Mouse (Mus musculus) adrenal gland, postnatal 10 days (tissue): ENCODE data around the gene Tia1. TPM values are rescaled to one million over a fixed set of nuclear protein-coding genes. Genes with fewer than 3 reads are reported as not detected.

Source experiments
- DNase-seq: peaks from one replicate; pipeline ENCODE4 v3.0.0; 2021; ENCODE audit warnings: mixed read lengths
- total RNA-seq, 2 experiments: library from RNA; stranded (reverse); gene quantifications; 2 replicates each; pipeline ENCODE4 v1.2.3; 2021

Gene Tia1
- total RNA-seq, 2 experiments from 2014 or later, result 43.8 to 86.4 TPM

DNA sequence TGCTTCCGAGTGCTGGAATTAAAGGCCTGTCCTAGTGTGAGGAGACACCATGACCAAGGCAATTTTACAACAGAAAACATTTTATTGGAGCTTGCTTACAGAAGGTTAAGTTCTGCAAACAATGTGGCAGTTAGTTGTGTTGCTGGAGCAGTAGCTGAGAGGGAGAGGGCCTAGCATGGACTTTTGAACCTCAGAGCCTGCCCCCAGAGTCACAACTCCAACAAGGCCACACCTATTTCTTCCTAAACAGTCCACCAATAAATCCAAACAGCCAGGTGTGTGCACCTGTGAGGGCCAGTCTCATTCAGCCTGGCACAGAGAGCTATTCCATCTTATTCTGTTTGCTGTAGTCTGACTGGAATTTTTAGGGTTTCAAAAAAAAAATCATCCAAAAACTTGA lies 29.7 kb downstream of the Tia1 start:
- DNase-seq, result no peak

DNA sequence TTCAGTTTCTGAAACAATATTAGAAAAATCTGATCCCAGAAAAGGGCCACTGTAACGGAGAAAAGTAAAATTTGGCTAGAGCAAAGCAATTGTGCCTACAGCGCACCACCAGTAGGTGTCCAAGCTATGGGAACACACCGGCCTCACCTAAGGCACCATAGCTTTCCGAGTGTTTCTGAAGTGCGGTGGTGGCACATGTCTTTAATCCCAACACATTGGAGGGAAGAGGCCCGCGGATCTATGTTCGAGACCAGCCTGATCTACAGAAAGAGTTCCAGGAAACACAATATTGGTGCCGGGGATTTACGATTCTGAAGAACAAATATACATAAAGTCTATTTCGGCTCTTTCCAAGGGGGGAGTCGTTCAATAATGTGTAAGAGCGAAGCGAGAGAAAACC lies 33.7 kb downstream of the Tia1 start:
- peak; percentile 63 for DNase-seq

DNA sequence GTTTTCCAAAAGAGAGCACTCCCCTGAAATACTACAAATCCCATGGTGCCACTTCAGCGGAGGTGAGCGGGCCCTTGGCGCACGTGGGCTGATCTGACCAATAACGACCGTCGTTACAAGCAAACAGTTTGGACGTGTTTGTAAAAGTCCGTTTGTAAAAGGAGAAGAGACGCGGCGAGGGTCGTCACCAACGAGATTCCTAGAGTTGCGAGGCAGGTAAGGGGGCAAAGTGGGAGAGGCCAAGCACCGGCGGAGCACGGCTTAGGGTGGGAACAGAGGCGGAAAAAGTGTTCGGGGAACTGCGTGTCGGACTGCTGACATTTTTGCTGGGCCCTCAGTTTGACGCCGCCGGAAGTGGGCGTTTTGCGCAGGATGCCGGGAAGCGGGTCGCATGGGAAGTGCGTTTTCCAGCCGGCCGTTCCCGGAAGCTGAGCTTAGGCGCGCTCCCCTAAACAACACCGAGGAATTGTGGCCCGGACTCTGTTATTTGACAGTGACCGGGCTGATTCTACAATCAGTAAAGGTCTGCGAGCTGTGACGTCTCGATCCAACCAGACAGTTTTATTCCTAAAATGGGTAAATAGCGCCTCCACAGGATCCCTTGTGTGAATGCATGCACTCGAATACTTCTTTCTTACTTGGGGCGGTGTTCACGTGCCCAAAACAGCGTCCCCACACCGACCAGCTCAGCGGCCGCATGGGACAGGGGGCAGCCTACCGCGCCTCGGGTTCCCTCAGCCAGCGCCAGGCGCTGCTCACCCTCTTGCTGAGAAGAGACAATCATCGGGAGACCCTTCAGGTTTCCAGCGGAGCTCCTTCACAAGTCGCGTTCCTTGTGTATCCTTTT lies 34.5 kb downstream of the Tia1 start, which contains the start of gene C87436:
Gene C87436, plus strand, starts transcription at position 103 of the 847 bp plus-strand sequence.
- DNase-seq, result peak; percentile 96

DNA sequence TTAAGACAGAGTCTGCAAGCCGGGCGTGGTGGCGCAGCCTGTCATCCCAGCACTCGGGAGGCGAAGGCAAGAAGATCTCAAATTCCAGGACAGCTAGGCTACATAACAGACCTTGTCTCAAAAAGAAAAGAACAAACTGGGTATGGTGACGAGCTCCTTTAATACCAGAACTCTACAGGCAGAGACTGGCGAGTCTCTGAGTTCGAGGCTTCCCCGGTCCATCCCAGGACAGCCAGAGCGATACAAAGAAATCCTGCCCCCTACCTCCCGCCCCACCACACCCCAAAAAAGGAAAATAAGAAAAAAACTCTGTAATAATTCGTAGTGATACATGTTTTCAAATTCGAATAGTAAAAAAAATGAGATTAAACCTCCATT lies 35.1 kb downstream of the Tia1 start:
- DNase-seq, result no peak

DNA sequence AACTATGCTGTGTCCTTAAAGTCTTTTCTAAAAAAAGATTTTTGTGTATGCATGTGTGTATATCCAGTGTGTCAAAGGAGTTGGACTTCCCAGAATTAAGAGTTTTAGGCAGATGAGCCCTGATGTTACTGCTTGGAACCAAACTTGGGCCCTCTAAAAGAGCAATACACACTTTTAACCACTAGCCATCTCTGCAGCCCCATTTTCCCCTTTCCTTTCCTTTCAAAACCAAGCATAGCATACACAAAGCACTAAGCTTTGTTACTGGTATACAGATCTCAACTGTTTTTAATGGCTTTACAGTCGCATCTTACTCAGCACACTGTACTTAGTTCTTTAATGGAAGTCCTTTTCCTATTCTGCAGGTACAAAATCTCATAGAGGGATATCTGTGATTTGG lies 35.5 kb downstream of the Tia1 start:
- no peak for DNase-seq

DNA sequence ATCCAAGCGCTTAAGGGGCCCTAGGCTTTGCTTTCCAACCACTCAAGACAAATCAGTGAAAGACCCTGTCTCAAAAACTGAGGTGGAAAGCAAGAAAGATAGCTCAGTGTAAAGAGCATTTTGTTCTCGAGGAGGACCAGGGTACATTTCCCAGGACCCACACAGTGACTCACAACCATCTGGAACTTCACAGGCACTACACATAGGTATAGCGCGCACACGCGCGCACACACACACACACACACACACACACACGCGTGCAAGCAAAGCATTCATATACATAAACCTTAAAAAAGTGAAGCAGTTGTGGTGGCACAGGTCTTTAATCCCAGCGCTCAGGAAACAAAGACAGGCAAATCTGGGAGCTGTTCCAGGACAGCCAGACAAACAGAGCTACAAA lies 37.6 kb downstream of the Tia1 start:
- no peak for DNase-seq

DNA sequence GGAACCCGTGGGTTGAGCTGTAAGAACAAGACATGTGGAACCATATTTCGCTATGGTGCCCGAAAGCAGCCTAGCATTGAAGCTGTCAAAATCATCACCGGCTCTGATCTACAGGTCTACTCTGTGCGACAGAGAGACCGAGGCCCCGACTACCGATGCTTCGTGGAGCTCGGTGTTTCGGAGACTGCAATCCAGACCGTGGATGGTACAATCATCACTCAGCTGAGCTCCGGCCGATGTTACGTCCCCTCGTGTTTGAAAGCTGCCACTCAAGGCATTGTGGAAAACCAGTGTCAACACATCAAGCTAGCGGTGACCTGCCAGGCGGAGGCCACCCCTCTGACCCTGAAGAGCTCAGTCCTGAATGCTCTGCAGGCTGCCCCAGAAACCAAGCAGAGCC lies 41.5 kb downstream of the Tia1 start:
- no peak for DNase-seq

DNA sequence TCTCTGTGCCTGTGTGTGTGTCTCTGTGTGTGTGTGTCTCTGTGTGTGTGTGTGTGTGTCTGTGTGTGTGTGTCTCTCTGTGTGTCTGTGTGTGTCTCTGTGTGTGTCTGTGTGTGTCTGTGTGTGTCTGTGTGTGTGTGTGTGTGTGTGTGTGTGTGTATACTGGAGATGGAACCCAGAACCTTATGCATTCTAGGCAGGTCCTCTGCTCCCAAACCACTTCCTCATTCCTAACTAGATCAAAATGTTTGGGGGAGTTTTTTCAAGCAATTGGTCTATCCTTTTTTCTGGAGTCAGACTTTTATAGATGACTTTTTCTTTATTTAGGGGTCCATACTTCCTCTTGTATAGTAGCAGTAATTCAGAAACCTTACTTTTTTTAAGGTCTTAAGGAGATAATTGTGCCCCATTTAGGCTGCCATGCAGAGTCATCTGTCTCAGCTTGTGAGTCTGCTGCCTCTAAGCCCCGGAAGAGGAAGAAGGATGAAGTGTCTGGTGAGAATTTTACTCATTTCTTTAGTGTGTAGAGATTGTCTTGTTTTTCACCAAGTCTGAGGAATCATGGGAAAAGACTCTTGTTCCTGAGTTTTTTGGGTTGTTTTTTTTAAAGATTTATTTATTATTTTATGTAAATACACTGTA lies 43.0 kb downstream of the Tia1 start:
- DNase-seq, result no peak

DNA sequence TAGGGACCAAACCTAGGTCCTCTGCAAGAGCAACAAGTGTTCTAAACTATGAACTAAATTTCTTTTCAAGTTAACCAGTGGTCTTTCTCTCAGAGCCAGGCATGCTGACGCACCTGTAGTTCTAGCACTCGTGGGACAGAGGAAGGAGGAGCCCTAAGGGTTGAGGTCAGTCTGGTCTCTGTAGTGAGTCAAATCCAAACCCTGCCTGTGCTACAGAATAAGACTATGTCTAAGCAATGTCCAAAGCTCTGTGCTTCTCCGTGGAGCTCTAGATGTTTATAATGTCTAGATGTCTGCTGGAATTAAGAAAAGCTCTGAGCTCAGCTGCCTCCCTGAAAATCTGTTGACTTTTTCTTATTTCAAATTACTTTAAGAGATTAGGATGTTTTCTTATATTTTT lies 52.7 kb downstream of the Tia1 start:
- no peak for DNase-seq

DNA sequence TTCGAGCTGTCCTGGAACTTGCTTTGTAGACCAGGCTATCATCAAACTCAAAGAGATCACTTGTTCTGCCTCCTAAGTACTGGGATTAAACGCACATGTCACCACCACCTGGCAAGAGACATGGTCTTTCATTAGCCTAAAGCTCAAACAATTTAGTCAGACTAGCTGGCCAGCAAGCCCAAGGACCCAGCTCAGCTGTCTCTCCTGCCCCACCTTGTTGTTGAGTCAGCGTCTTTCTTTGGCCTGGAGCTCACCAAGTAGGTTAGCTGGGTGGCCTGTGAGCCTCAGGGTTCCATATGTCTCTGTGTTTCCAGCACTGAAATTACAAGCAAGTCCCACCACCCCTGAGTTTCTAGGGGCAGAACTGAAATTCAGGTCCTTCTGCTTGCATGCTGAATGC lies 59.1 kb downstream of the Tia1 start:
- no peak for DNase-seq

DNA sequence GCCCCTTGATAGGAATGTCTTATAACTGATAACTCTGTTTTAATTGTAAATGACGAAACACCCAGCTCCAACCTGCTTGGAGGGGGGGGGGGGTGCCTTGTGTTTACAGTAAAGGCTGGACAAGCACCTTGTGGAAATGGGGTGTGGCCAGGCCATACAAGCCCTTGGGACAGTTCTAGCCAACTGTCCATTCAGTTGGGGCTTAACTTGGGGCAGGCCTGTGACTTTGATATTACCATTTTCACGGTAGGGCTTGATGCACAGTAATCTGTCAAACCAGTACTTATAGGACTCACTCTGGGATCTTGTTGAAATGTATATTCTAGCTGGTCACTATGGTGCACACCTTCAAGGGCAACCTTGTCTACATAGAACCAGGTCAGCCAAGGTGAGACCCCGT lies 67.3 kb downstream of the Tia1 start:
- DNase-seq, result no peak

DNA sequence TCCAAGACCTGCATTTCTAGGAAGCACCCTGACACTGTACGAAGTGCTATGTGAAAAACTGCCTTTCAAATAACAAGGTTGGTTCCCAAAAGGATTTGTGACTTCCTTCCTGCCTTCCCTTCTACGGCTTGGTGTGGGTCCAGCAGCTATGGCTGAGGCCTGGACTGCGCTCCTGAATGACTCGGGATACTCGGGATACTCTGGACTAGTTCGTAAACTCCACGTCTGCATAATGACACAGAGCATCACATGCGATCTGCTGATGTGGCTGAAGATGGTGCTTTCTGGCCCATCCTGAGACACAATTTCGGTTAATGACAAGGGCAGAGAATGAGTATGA lies 67.7 kb downstream of the Tia1 start:
- DNase-seq, result no peak

DNA sequence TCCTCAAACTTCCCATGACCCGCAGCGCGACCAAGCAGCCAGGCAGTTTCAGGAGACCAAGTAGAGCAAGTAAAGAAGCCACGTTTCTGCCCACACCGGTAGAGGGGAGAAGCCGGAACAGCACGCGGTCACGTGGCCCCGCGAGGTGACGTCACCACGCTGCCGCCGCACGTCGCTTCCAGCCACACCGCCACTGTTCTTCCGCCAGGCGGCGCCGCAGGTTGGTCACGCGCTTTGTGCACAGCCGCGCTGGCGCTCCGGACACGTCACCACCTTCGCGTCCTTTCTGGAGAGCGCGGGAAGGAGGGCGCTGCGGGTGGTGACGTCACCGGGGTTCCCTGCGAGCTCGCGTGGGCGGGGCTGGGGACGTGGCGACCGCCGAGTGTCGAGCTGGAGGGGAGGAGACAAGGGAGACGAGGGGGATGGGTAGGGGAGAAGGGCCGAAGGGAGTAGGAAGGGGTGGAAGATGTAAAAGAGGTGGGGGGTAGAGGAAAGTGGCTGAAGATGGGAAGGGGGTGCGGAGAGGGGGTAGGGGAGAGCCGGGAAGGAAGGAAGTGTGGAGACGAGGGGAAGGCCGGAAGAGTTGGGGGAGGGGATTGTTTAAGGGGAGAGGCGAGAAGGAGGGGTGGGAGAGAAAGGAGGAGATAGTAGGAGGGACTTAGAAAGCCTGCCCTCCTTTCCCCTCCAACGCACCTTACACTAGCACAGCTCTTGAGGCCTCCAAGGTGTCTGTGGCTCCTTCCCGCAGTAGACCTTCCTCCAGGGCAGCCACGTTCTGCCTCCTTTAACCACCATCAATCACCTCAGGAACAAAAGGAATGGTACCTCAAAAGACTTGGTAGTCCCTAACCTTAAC lies 68.3 kb downstream of the Tia1 start:
- DNase-seq, result peak; percentile 100

DNA sequence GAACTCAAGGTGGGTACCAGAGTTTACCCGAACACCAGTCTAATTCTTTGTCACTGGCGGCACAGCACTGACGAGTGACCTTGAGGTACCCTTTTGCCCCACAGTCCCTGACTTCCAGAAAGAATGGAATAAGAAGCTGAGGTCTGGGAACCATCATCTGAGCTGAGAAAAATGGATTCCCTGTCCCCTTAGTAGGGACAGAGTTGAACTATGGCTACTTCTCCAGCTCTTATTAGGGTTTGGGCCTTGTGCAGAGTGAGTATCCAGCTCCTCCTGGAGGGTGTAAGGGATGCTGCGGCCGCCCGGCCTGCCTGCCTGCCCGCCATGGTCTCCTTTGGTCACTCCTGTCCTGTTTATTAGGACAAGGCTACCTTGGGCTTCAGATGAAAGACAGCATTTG lies 69.1 kb downstream of the Tia1 start:
- no peak for DNase-seq

DNA sequence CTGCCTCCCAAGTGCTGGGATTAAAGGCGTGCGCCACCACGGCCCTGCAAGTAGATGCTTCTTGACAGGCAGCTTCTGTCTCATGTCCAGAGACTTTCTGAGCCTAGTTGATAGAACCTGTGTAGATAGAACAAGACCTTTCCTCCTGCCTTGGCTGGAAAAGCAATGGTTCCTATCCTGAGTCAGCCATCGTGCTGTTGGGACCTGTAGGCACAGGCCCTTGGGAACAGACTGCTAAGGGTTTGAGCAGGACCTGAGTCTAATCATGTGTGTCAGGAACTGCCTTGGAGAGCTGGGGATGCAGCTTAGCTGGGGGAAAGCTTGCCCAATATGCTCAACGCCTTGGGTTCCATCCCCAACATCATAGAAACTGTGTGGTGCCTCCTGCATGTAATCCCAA lies 70.1 kb downstream of the Tia1 start:
- DNase-seq, result no peak

DNA sequence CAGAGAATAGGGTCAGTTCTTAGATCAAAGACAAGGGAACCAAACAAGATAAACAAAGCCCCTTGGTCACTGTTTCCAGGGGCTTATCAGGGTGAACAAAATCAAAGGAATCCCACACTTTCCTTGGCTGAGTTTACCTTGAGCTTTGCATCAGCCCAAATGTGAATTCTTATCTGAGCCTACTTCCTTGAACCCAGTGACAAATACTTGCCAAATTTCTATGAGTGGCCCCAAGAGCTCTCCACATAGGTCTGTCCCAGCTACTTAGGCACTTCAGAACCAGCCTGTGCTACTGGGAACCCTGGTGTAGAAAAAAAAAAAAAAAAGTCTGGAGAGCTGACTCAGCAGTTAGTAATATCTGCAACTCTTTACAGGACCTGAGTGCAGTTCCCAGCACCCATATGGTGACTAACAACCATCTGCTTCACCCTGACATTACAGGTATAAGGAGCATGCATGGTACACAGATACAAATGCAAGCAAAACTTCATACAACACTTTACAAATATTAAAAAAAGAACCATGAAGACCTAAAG lies 70.7 kb downstream of the Tia1 start:
- DNase-seq, result no peak

DNA sequence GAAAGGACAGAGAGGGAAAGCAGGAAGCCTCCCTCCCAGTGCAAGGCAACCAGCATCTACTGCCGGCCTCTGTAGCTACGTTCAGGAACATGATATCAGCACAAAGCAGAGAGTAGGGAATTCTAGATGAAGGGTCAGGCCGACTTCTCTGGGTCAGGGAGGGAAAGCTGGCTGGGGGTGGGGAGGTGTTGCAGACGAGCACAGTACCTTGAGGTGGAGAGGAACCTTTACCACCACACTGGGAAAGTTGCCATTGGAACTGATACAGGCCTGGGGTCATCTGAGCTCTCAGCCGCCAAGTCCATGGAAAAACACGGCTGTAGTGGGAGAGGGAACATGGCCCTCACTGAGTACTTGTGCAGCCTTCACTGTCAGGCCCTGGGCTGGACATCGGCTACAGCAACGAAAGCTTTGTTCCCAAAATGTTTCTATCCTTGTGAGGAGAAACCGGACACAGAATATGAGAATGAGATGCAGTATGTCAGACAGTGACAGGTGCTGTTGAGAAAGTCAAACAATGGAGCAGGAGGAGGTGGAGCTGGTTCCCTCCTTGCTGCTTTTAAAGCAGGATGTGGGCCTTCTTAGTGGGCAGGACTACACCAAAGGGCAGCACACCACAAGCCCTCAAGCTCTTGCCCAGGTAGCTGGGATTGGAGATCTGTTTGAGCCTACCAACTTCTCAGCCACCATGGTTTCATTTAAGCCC lies 71.6 kb downstream of the Tia1 start:
- no peak for DNase-seq

DNA sequence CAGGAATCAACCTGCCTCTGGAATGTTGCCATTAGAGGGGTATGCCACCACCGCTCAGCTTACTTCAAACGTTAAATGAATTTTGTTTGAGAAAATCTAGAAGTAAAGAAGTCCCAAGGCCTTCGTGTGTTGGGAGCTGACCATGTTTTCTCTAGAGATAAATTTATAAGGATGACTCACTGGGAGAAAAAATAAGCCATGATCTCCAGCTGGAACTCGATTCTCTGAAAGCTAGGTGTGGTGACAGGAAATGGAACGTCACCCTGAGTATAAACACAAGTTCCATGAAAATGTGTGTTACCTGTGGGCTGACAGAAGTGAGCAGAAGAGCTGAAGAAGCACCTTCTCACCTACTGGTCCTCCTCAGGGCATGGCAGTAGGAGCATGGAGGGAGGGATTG lies 72.9 kb downstream of the Tia1 start:
- DNase-seq, result no peak

DNA sequence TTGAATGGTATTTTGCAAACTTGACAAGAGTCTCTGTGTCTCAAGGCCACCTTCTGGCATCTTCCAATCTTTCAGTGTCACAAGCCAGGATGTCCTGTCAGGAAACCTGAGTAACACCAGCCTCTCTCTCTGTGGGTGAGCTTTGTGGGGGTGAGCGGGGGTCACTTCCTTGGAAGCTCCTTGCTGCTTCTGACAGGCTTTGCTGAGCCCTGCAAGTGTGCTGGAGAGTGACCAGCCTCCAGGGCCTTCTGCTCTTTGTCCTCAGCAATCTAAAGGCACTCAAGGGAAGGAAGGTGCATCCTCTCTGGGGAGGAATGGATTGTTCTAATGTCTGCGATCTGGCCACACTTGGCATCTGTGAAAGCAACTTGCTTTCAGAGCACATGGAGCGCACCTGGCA lies 75.3 kb downstream of the Tia1 start:
- peak; percentile 49 for DNase-seq

DNA sequence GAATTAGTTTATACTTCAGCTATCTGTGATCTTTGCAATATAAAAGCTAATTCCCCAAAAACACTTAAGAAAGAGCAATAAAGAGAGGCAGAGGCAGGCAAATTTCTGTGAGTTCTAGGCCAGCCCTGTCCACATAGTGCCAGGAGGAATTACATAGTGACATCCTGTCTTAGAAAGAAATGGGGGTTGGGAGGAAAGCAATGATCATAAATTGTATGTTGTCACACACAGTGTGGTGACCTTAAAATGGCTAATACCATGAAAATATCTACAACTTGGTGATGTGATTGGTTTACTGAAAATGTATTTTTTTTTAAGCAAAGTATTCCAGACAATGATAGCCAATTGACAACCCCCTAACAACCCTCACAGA lies 75.8 kb downstream of the Tia1 start:
- no peak for DNase-seq

DNA sequence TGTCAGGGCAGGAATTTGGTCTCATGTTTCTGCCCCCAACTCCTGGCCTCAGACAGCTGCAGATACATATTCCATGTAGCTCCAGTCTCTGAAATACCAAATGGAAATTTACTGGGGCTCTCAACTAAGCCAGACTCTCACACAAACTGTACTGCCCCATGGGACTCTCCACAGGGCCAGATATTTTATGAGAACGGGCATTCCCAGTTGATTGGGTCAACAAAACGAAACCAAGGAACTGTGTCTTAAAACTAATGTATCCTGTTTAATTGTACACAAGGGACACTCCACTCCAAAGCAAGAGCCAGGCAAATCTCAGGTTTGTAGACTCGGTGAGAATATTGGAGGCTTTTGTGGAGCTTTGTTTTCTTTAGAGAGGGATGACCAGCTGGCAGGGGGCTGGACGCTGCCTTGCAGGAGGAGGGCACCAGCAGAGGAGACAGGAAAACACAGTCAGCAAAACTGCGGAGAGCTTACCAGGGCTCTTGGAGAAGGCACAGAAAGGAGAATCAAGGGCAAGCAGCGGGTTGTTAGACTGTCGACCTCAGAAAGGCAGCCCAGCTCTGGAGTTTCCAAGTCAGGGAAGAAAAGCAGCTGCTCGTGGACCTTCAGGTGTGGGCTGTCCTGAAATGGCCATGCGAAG lies 76.3 kb downstream of the Tia1 start:
- DNase-seq, result peak; percentile 65

DNA sequence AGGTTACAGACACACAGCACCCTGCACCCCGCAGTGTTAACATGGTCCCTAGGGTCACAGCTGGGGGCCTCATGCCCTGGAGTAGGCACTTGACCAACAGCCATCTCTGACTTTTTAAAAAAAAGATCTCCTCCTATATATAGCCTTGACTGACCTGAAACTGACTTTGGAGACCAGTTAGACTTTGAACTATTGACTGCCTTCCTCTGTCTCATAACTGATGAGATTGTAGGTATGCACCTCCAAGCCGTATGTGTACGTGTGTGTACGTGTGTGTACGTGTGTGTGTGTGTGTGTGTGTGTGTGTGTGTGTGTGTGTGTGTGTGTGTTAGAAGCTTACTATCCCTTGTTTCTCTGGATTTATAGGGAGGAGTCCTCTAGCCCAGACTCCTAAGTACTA lies 77.9 kb downstream of the Tia1 start:
- no peak for DNase-seq
